Mouse (Mus musculus): ENCODE data around the gene Dnajb5. TPM values are rescaled to one million over a fixed set of nuclear protein-coding genes. Genes with fewer than 3 reads are reported as not detected.
A peak's percentile ranks its signal among the peaks of the same experiment; 100 is the strongest.

The Dnajb5 gene
- polyA plus RNA-seq, 1 experiment from 2014 or later: 26.0 TPM

DNA sequence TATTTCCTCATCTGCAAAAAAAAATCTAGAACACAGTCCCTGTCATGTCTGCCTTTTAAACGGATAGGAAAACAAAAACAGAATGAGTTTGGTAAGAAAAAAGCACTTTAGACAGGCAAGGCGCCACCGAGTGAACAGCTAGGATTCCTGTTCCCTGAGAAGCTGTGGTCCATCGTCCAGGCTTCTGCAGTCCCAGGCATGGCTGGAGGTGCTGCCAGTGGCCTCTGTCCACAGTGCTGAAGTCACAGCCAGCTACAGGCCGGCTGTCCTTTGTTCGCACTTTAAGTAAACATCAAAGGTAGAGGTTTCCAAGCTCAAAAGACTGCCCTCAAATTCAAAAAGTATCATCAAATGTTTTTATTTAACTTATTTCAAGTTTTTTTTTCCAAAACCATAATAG is 4.6 kb upstream of the Dnajb5 start:
- H3K4me1 ChIP-seq: peaks cover 33% of the 10 kb centered on the region
- H3K4me2 ChIP-seq: no peak overlapping the region
- 14% methylated on average over 6 of the region's 6 CpGs for WGBS

DNA sequence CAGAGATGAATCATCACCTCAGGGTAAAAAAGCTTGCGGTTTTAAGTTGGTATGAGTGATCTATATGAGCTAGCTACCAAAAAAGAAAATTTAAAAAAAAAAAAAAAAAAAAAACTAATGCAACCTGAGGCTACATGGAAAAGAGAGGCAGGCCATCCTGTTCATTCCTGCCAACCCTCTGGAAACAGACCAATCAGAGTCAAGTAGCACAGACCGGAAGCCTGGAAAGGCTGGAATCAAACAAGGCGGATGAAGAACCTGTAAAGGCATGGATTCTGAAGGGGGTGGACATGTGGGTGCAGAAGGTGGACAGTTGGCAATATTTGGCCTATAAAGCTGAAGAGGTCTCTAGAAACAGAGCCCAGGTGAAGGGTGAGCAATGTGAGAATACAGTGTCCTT is 4.2 kb upstream of the Dnajb5 start:
- no peak overlapping the region for H3K4me3 ChIP-seq (replicated peaks)
- no peak for ATAC-seq (ENCODE audit: low FRiP score)
- WGBS: 83% methylated on average over 3 of the region's 3 CpGs
- H3K27me3 ChIP-seq: peaks cover 9% of the 10 kb centered on the region; the same call in 1 of the 2 replicates
- no peak overlapping the region for H3K4me2 ChIP-seq
- peaks cover 37% of the 10 kb centered on the region for H3K4me1 ChIP-seq
- no peak overlapping the region for H3K9ac ChIP-seq
- no peak overlapping the region for H3K27ac ChIP-seq
- H3K36me3 ChIP-seq (replicated peaks): no peaks in the 10 kb centered on the region
- H3K9me3 ChIP-seq: no peaks in the 10 kb centered on the region

More for the DNA sequence above, 4.6 kb upstream of the Dnajb5 start:
- no peak overlapping the region for H3K9ac ChIP-seq
- peaks cover 9% of the 10 kb centered on the region; the same call in 1 of the 2 replicates for H3K27me3 ChIP-seq
- no peak for ATAC-seq (ENCODE audit: low FRiP score)
- H3K4me3 ChIP-seq (replicated peaks): no peak overlapping the region
- no peaks in the 10 kb centered on the region for H3K36me3 ChIP-seq (replicated peaks)
- no peaks in the 10 kb centered on the region for H3K9me3 ChIP-seq
- H3K27ac ChIP-seq: no peak overlapping the region

DNA sequence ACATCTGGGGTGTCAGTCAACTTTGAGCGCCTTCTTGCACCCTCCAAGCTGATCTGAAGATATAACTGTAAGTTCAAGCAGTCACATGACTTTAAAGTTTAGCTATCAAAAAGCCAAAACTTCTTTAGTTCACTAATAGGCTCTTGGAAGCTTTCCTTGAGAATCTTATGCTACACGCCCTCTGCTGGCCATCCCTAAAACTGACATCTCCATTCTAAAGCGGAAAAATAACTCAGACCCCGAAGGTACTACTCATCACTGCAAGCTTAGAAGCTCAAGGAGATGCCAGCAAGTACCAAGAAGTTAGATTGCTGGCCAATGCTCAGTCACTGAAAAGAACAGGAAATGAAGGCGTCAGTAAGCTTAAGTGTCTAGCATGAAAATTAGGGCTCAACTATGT is 3.7 kb upstream of the Dnajb5 start:
- WGBS: 6% methylated on average over 5 of the region's 5 CpGs
- no peaks in the 10 kb centered on the region for H3K9me3 ChIP-seq
- no peaks in the 10 kb centered on the region for H3K36me3 ChIP-seq (replicated peaks)
- peaks cover 9% of the 10 kb centered on the region; the same call in 1 of the 2 replicates for H3K27me3 ChIP-seq
- 0 out of 2 replicates have a peak overlapping the region, but pooled peaks have one; percentile 12 for H3K9ac ChIP-seq
- peak overlapping the region; percentile 54 for H3K27ac ChIP-seq
- no peak overlapping the region for H3K4me3 ChIP-seq (replicated peaks)
- ATAC-seq (ENCODE audit: low FRiP score): no peak
- H3K4me2 ChIP-seq: peak overlapping the region; percentile 19; the same call in 1 of the 2 replicates
- peaks cover 42% of the 10 kb centered on the region for H3K4me1 ChIP-seq

DNA sequence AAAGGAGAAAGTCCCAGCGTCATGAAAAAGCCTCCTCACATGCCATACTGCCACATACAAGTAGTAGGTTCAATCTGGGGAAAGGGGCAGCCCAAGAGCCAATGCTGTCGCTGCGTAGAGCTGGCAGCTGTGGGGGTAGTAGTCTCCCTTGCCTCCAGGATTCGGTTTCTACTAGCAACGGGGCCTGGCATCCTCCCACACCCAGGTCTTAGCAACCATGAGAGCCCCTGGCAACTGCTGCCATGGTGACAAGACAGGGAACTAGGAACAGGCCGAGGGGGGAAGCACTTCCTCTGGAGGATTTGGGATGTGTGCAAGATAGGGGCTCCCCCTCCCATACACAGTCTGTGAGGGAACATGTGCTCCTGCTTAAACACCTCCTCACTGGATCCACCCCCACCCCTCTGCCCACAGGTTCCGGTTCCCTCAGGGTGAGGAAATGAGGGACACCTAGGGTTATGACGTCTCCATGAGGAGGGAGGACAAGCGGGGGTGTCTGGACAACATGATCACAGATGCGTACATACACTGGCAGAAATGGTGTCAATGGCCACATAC is 2.8 kb upstream of the Dnajb5 start:
- Histone ChIP-seq H3K27ac (peak overlapping the region; percentile 54), H3K36me3 (replicated peaks) (no peaks in the 10 kb centered on the region), H3K9me3 (no peaks in the 10 kb centered on the region), H3K4me1 (peaks cover 50% of the 10 kb centered on the region), H3K9ac (no peak overlapping the region), H3K4me3 (replicated peaks) (no peak overlapping the region), H3K27me3 (peaks cover 9% of the 10 kb centered on the region; the same call in 1 of the 2 replicates), H3K4me2 (peak overlapping the region; percentile 19)
- peak; percentile 39 for ATAC-seq (ENCODE audit: low FRiP score)
- WGBS: 31% methylated on average over 10 of the region's 10 CpGs

DNA sequence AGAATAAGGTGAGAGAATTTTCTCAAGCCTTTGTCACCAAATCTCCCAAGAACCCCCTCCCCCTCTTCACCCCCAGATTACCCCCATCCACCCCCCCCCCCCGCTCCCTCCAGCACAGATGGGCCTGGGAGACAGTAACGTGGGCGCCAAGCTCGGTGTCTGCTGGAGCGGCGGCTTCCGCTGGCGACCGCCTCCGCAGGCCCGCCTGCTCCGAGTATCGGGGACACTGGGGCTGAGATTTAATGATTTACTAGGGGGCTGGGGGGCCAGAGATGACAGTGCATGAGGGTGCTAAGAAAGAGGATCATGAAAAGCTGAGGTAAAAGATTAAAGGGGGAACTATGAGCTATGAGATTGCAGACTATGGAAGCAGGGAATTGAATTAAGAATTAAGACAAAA is 1.1 kb upstream of the Dnajb5 start:
- H3K4me3 ChIP-seq (replicated peaks): no peak overlapping the region
- no peak overlapping the region for H3K9ac ChIP-seq

DNA sequence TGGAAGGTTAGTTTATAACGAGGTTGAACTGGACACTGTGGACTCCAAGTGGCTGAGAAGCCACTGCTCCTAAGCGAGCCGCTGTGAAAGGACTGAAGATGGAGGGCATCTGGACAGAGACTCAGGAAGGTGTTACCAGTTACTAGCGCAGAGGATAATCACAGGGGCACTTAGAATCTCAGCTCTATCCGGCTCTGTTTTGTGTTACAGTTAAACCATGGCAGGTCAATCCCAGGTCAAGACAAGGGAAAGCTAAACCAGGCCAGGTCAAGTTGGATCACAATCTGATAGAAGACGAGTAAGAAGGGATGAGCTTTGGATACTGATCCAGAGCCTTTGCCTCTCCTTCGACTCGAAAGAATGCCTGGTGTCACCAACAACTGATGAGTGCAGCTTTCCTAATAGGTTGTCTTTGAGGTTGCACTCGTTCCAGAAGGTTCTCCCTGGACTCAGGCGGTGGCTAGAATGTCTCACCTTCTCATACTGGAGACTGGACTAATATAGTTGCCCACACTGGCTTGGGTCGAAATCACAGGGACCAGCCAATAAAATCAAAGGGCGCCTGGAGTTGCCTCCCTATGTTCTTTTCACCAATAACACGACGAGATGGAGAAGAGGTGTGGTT is 451 bp upstream of the Dnajb5 start:
- Histone ChIP-seq H3K27ac (peak overlapping the region; percentile 72), H3K27me3 (peaks cover 9% of the 10 kb centered on the region; the same call in 1 of the 2 replicates), H3K4me1 (peaks cover 74% of the 10 kb centered on the region), H3K9me3 (no peaks in the 10 kb centered on the region), H3K36me3 (replicated peaks) (no peaks in the 10 kb centered on the region; the same call in 1 of the 2 replicates), H3K4me2 (peak overlapping the region; percentile 84), H3K9ac (0 out of 2 replicates have a peak overlapping the region, but pooled peaks have one; percentile 21), H3K4me3 (replicated peaks) (peak overlapping the region; percentile 75)
- ATAC-seq (ENCODE audit: low FRiP score): no peak
- WGBS: 14% methylated on average over 14 of the region's 14 CpGs

More for the DNA sequence above, 1.1 kb upstream of the Dnajb5 start:
- Histone ChIP-seq H3K27ac (peak overlapping the region; percentile 72), H3K27me3 (peaks cover 9% of the 10 kb centered on the region; the same call in 1 of the 2 replicates), H3K4me1 (peaks cover 67% of the 10 kb centered on the region), H3K36me3 (replicated peaks) (no peaks in the 10 kb centered on the region), H3K9me3 (no peaks in the 10 kb centered on the region), H3K4me2 (peak overlapping the region; percentile 84)
- 49% methylated on average over 13 of the region's 13 CpGs for WGBS
- ATAC-seq (ENCODE audit: low FRiP score): no peak

DNA sequence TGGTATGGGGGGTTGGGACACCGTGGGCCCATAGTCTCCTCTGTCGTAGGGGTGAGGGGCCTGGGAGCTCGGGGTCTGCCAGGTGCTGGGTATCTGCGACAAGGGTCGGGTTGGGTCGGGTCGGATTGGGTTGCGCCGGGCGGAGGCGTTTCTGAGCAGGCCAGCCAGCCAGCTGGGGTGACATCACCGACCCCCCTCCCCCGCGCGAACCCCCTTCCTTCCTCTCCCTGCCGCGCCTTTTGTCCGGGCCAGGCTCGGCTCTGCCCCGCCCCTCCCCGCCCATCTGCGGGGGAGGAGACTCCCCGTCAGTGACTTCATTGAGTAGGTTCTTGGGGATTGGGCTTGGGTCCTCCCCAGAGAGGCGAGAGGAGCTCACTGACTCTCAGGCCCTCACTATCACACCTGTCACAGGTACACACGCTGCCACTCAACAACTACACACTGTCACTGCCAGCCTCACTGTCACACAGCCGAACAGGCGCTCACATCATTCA is 498 bp downstream of the Dnajb5 start:
- peak; percentile 62 for ATAC-seq (ENCODE audit: low FRiP score)
- peak overlapping the region; percentile 91 for H3K9ac ChIP-seq
- peaks cover 81% of the 10 kb centered on the region for H3K4me1 ChIP-seq
- H3K27me3 ChIP-seq: peaks cover 9% of the 10 kb centered on the region; the same call in 1 of the 2 replicates
- WGBS: 1% methylated on average over 27 of the region's 27 CpGs
- H3K4me3 ChIP-seq (replicated peaks): peak overlapping the region; percentile 75
- no peaks in the 10 kb centered on the region; the same call in none of the 2 replicates for H3K36me3 ChIP-seq (replicated peaks)
- no peaks in the 10 kb centered on the region for H3K9me3 ChIP-seq
- H3K27ac ChIP-seq: peak overlapping the region; percentile 94
- peak overlapping the region; percentile 84 for H3K4me2 ChIP-seq

DNA sequence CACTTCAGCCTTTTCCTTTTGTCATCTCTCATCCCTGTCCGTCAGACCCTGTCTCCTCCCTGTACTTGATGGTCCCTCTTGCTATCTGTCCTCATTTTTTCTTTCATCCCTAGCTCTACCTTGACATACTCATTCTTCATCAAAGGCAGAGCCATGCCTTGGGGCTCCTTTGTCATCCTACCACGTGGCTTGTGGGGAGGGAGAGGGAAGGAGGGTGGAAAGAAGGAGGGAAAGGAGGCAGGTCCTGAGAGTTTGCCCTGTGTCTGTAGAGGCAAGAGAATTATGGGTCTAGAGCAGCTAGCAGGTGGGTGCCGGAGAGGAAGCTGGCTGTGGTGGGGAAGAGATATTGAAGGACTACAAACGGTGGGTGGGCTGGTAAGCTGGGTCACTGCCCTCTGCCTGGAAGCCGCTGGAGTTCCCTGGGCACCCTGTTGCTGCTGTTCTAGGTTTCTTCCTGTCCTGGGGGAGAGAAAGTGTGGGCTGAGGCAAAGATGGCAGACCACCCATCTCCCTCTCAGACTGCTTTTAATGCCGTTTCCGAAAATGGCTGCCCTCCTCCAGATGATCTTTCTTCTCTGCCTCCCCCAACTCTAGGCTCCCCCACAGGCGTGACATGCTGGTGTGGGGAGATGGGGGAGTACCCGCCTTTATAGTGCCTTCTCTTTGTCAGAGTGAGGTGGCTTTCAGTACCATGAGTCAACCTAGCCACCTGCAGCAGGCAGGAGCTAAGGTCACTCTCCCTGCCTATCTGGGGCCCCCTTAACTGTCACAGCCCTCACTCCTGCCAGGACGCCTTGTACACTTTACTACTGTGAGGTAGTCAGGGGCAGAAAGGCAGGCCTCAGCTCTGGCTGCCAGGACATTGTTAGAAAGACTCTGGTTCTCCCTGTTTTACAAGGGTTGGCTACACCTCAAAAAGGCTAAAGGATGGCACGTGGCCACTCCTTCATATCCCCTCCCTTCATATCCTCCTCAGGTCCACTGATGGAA is 1.9 kb downstream of the Dnajb5 start:
- Histone ChIP-seq H3K4me1 (peaks cover 76% of the 10 kb centered on the region), H3K4me3 (replicated peaks) (peak overlapping the region; percentile 75), H3K36me3 (replicated peaks) (peaks cover 8% of the 10 kb centered on the region), H3K4me2 (peak overlapping the region; percentile 84), H3K9ac (peak overlapping the region; percentile 91), H3K27ac (peak overlapping the region; percentile 94; the same call in 1 of the 2 replicates), H3K27me3 (peaks cover 9% of the 10 kb centered on the region; the same call in 1 of the 2 replicates), H3K9me3 (no peaks in the 10 kb centered on the region)
- 59% methylated on average over 11 of the region's 11 CpGs for WGBS
- no peak for ATAC-seq (ENCODE audit: low FRiP score)

DNA sequence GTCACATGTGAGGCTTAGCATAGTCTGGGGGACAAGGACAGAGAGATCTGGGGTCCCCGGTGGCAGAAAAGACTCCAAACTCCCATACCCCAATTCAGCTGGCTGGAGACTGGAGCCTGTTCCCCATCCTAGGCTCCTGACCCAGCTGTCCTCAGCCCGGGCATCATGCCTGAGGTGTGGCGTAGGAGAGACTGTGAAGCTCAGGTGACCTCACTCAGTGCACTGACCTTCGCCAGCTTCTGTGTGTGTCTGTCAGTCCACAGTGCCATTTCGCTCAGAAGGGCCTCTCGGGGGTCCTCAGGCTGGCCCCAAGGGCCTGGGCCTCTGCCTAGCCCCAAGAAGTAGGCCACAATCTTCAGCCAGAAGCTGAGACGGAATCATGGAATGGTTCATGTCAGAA is 2.9 kb downstream of the Dnajb5 start:
- H3K27me3 ChIP-seq: peaks cover 7% of the 10 kb centered on the region; the same call in 1 of the 2 replicates

DNA sequence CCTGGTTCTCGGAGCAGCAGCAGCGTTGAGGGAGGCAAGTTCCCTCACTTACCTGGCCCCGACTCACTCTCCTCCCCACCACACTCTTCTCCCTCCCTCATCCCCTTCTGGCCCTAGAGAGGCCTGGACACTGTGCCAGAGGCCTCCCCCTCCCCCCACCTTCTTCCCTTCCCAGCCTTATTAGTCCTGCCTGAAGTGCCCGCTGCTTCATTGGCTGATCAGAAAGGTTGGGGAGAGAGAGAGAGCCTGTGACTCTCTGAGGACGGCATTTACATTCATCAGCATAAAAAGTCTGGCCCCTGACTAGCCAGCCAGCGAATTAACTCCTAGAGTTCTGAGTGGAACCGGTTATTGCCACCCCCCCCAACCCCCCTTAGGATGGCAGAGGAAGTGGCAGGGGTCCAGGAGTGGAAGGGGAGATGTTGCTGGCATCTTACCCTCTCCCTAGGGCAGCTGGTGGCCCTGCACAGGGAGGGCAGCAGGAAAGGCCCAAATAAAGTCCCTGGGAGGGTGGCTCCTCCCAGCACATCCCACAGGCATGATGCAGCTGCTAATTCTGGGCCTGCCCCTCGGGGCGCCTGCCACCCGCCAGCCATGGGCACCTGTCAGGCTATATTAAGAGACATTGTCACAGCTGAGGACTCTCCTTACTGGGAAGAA is 4.0 kb downstream of the Dnajb5 start:
- peak overlapping the region; percentile 84 for H3K4me2 ChIP-seq
- H3K27me3 ChIP-seq: no peaks in the 10 kb centered on the region
- peak overlapping the region; percentile 47 for H3K9ac ChIP-seq
- no peaks in the 10 kb centered on the region for H3K9me3 ChIP-seq
- H3K4me1 ChIP-seq: peaks cover 56% of the 10 kb centered on the region
- 6% methylated on average over 7 of the region's 10 CpGs for WGBS
- no peak for ATAC-seq (ENCODE audit: low FRiP score)
- peak overlapping the region; percentile 88 for H3K27ac ChIP-seq
- H3K36me3 ChIP-seq (replicated peaks): peaks cover 29% of the 10 kb centered on the region
- H3K4me3 ChIP-seq (replicated peaks): peak overlapping the region; percentile 23

More for the DNA sequence above, 2.9 kb downstream of the Dnajb5 start:
- Histone ChIP-seq H3K27ac (peak overlapping the region; percentile 88), H3K4me1 (peaks cover 65% of the 10 kb centered on the region), H3K36me3 (replicated peaks) (peaks cover 19% of the 10 kb centered on the region), H3K4me2 (peak overlapping the region; percentile 84), H3K9ac (peak overlapping the region; percentile 91), H3K4me3 (replicated peaks) (no peak overlapping the region), H3K9me3 (no peaks in the 10 kb centered on the region)
- WGBS: 83% methylated on average over 7 of the region's 7 CpGs
- no peak for ATAC-seq (ENCODE audit: low FRiP score)

DNA sequence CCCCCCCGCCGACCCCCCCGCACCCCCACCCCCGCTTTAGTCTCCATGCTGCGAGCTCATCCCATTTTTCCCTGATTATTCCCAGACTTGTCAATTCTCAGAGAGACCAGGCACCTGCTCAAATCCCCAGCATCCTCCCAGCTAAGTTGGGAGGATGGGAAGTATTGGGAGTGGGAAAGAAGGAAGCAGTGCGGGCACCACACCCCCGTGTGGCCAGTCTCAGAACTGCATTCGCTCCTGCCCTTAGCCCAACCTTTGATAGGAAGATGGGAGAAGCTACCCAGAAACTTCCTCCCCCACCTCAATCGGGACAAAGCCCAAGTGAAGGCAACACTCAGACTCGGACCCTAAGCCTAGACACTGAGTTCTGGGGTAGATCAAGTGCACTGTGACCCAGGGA is 4.7 kb downstream of the Dnajb5 start:
- 2% methylated on average over 10 of the region's 10 CpGs for WGBS

More for the DNA sequence above, 4.7 kb downstream of the Dnajb5 start:
- H3K4me3 ChIP-seq (replicated peaks): peak overlapping the region; percentile 23
- peak overlapping the region; percentile 84 for H3K4me2 ChIP-seq
- peak overlapping the region; percentile 47 for H3K9ac ChIP-seq
- peak overlapping the region; percentile 88 for H3K27ac ChIP-seq
- H3K36me3 ChIP-seq (replicated peaks): peaks cover 33% of the 10 kb centered on the region
- H3K4me1 ChIP-seq: peaks cover 49% of the 10 kb centered on the region
- no peak for ATAC-seq (ENCODE audit: low FRiP score)
- no peaks in the 10 kb centered on the region for H3K27me3 ChIP-seq
- H3K9me3 ChIP-seq: no peaks in the 10 kb centered on the region

Data from forebrain, embryonic 12.5 days (tissue).